Mouse (Mus musculus) thymus, adult 2 months (tissue): Measurements from ENCODE around the gene Slc1a5. TPM values are rescaled to one million over a fixed set of nuclear protein-coding genes. Genes with fewer than 3 reads are reported as not detected.

Source experiments
- DNase-seq: peaks from one replicate; pipeline ENCODE4 v3.0.0; 2021
- H3K27ac ChIP-seq: fragments of 200-500 bp; 2 replicates; pipeline ENCODE4 v1.5.1; 2012; ENCODE audit warnings: low read length, control low read depth; ENCODE audit not compliant: control insufficient read depth, insufficient read depth
- H3K27me3 ChIP-seq: fragments of 200-500 bp; 2 replicates; pipeline ENCODE4 v1.6.1; 2012; ENCODE audit warnings: mild to moderate bottlenecking, low read length, moderate library complexity, mixed read lengths; ENCODE audit not compliant: control insufficient read depth, insufficient read depth
- H3K36me3 ChIP-seq: fragments of 200-500 bp; 2 replicates; pipeline ENCODE4 v1.6.1; 2012; ENCODE audit warnings: mild to moderate bottlenecking, low read length, moderate library complexity; ENCODE audit not compliant: control insufficient read depth, insufficient read depth
- H3K4me1 ChIP-seq: fragments of 200-500 bp; replicated peaks from 2 replicates; pipeline ENCODE4 v1.6.1; 2012; ENCODE audit warnings: low read length; ENCODE audit not compliant: control insufficient read depth, insufficient read depth
- H3K4me3 ChIP-seq: fragments of 200-500 bp; 2 replicates; pipeline ENCODE4 v1.5.1; 2012; ENCODE audit warnings: mild to moderate bottlenecking, low read length, control low read depth, moderate library complexity; ENCODE audit not compliant: control insufficient read depth, insufficient read depth
- CTCF ChIP-seq: fragments of 200-500 bp; IDR thresholded peaks from 2 replicates; pipeline ENCODE4 v1.5.1; 2012; ENCODE audit warnings: mild to moderate bottlenecking, control low read depth, low read length, moderate library complexity, borderline replicate concordance; ENCODE audit not compliant: control insufficient read depth, poor library complexity, insufficient read depth; ENCODE audit errors: extremely low read depth
- POLR2A ChIP-seq: fragments of 200-500 bp; IDR thresholded peaks from 2 replicates; pipeline ENCODE4 v1.6.1; 2012; ENCODE audit warnings: mild to moderate bottlenecking, low read length, control low read depth, moderate library complexity; ENCODE audit not compliant: control insufficient read depth, poor library complexity, insufficient read depth; ENCODE audit errors: extremely low read depth
- WGBS: fragments of 180-500 bp; shearing (Covaris S2); methylation state at CpG from one replicate; pipeline ENCODE4 v1.1.7; 2018; 5-methylcytosine and 5-hydroxymethylcytosine counted together
- polyA plus RNA-seq: library from polyadenylated mRNA; depleted of rRNA; stranded (reverse); fragments of >200 nt; gene quantifications from 2 replicates; pipeline ENCODE4 v1.2.3, GENCODE M21; 2012

The Slc1a5 gene
- polyA plus RNA-seq, 1 experiment, result 254 TPM

GRCm38 (mm10) chr7:16821669-16822101 is 40.5 kb downstream of the Slc1a5 start:
- no peaks in the 10 kb centered on the region for H3K27me3 ChIP-seq
- H3K4me1 ChIP-seq, result peaks cover 33% of the 10 kb centered on the region
- 92% methylated on average over 4 of the region's 4 CpGs for WGBS
- no peak overlapping the region for H3K4me3 ChIP-seq
- no peak for DNase-seq
- no peak overlapping the region for H3K27ac ChIP-seq
- TF ChIP-seq CTCF (no peak), POLR2A (no peak)
- H3K36me3 ChIP-seq, result peaks cover 17% of the 10 kb centered on the region; the same call in 1 of the 2 replicates

- 89% methylated on average over 5 of the region's 5 CpGs for WGBS
- Histone ChIP-seq H3K4me1 (peaks cover 36% of the 10 kb centered on the region), H3K4me3 (no peak overlapping the region), H3K36me3 (peaks cover 28% of the 10 kb centered on the region), H3K27ac (no peak overlapping the region), H3K27me3 (no peaks in the 10 kb centered on the region)
- TF ChIP-seq POLR2A (no peak), CTCF (no peak)
- no peak for DNase-seq
Observed at GRCm38 (mm10) chr7:16823734-16824133, 42.6 kb downstream of the Slc1a5 start.

- TF ChIP-seq POLR2A (no peak), CTCF (no peak)
- peak; percentile 68 for DNase-seq
Observed at GRCm38 (mm10) chr7:16825785-16826184, 44.6 kb downstream of the Slc1a5 start.

GRCm38 (mm10) chr7:16826571-16826970 is 45.4 kb downstream of the Slc1a5 start:
- H3K36me3 ChIP-seq, result peaks cover 56% of the 10 kb centered on the region
- 54% methylated on average over 5 of the region's 5 CpGs for WGBS
- no peak for DNase-seq
- no peak overlapping the region for H3K27ac ChIP-seq
- H3K4me3 ChIP-seq, result no peak overlapping the region
- H3K4me1 ChIP-seq, result peaks cover 24% of the 10 kb centered on the region
- H3K27me3 ChIP-seq, result no peaks in the 10 kb centered on the region
- TF ChIP-seq CTCF (no peak), POLR2A (no peak)

More at GRCm38 (mm10) chr7:16825785-16826184, 44.6 kb downstream of the Slc1a5 start:
- Histone ChIP-seq H3K4me3 (no peak overlapping the region), H3K4me1 (peaks cover 31% of the 10 kb centered on the region), H3K27me3 (no peaks in the 10 kb centered on the region), H3K36me3 (peaks cover 48% of the 10 kb centered on the region), H3K27ac (no peak overlapping the region)
- WGBS, result 80% methylated on average over 10 of the region's 10 CpGs

GRCm38 (mm10) chr7:16827274-16827673 is 46.1 kb downstream of the Slc1a5 start:
- Histone ChIP-seq H3K27ac (no peak overlapping the region), H3K4me3 (no peak overlapping the region), H3K27me3 (no peaks in the 10 kb centered on the region), H3K4me1 (peaks cover 20% of the 10 kb centered on the region), H3K36me3 (peaks cover 62% of the 10 kb centered on the region)
- no peak for DNase-seq
- TF ChIP-seq POLR2A (no peak), CTCF (no peak)
- 26% methylated on average over 4 of the region's 4 CpGs for WGBS

- no peak for DNase-seq
- no peak overlapping the region for H3K27ac ChIP-seq
- no peak overlapping the region for H3K4me3 ChIP-seq
- peaks cover 72% of the 10 kb centered on the region for H3K36me3 ChIP-seq
- TF ChIP-seq POLR2A (no peak), CTCF (no peak)
- WGBS, result 94% methylated on average over 9 of the region's 9 CpGs
- peaks cover 20% of the 10 kb centered on the region for H3K4me1 ChIP-seq
- no peaks in the 10 kb centered on the region for H3K27me3 ChIP-seq
Observed at GRCm38 (mm10) chr7:16830449-16830848, 49.3 kb downstream of the Slc1a5 start.
